Mouse (Mus musculus) ES-Bruce4 (cell line): ENCODE data around the gene Nkrf.

Experiments
- CTCF ChIP-seq: IDR thresholded peaks from one replicate; pipeline ENCODE4 v1.8.1; 2011; ENCODE audit warnings: low read depth, low read length
- POLR2A ChIP-seq: IDR thresholded peaks from one replicate; pipeline ENCODE4 v1.8.1; 2011; ENCODE audit warnings: low read length; ENCODE audit not compliant: insufficient read depth

GRCm38 (mm10) chrX:36906539-36906938, 3.8 kb upstream of the Nkrf start:
- peak; percentile 7 for TF ChIP-seq CTCF
- no peak for TF ChIP-seq POLR2A
